Mouse (Mus musculus): ENCODE data around the gene Tubg2.

Tubg2 gene

GRCm38 (mm10) chr11:101199555-101199954, 43.8 kb downstream of the Tubg2 start:
- DNase-seq, result no peak

DNA sequence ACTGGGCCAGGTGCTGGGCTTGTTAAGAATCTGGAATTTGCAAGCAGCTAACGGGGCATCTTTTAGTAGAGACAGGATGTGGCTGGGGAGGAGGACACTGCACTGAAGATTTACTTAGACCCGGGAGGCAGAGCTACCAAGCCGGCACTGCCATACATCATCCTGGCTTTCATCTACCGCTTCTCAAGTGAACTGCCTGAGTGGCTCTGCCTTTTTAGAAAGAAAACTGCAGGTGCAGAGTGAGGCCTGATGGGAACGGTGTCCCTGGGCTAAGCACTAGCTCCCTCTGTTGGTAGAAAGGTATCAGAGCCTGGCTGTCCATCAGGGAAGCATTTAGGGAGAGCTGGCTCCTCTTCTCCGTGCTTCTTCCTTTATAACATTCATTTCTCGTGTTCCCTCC, 45.3 kb downstream of the Tubg2 start:
- peak in 1 of 2 experiments; percentile 52 for DNase-seq
